Mouse (Mus musculus): Measurements from ENCODE around the gene Nelfcd. TPM values are rescaled to one million over a fixed set of nuclear protein-coding genes. Genes with fewer than 3 reads are reported as not detected.

Gene Nelfcd
- polyA plus RNA-seq, 1 experiment = 47.9 TPM

DNA sequence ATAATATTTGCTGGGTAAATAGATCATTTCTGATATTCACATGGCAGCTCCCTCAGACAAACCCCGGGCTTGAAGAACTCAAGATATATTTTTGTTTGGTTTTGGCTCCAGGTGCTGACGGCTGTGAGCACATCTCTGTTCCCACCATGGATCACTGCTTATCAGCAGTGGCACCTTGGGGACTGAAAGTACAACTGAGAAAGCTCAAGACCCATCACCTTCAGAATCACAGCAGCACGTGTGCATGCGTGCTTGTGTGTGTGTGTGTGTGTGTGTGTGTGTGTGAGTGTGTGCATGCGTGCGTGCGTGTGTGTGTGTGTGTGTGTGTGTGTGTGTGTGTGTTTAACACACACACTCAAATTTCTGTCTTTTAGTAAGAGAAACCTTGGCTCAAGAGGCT lies 28.8 kb downstream of the Nelfcd start:
- TF ChIP-seq TCF3 (IDR thresholded peaks at IDR 0.05; ENCODE audit: insufficient read length, low read depth) = no peak
- TF ChIP-seq SRF (IDR thresholded peaks at IDR 0.05; ENCODE audit: control insufficient read depth, insufficient read length, low read depth) = no peak
- TF ChIP-seq E2F4 (IDR thresholded peaks at IDR 0.05; ENCODE audit: insufficient read depth) = no peak
- TF ChIP-seq USF1 (IDR thresholded peaks at IDR 0.05; ENCODE audit: low read depth) = no peak
- no peak for TF ChIP-seq POLR2A (IDR thresholded peaks at IDR 0.05; ENCODE audit: insufficient read length, low read depth)
- no peak for TF ChIP-seq TCF12 (IDR thresholded peaks at IDR 0.05; ENCODE audit: insufficient read depth, poor library complexity, severe bottlenecking)
- no peak for TF ChIP-seq POLR2AphosphoS2 (IDR thresholded peaks at IDR 0.05; ENCODE audit: insufficient read length, low read depth)
- no peak for TF ChIP-seq REST (IDR thresholded peaks at IDR 0.05; ENCODE audit: insufficient read depth, insufficient read length)
- no peak for TF ChIP-seq CEBPB (IDR thresholded peaks at IDR 0.05; ENCODE audit: insufficient read depth, poor library complexity, severe bottlenecking)
- no peak for TF ChIP-seq MYOD1 (IDR thresholded peaks at IDR 0.05; ENCODE audit: control insufficient read depth in 1 of 3, insufficient read length in 2 of 3, low read depth in 2 of 3)
- TF ChIP-seq MAX (IDR thresholded peaks at IDR 0.05; ENCODE audit: low read depth) = no peak
- TF ChIP-seq MYOG (IDR thresholded peaks at IDR 0.05; ENCODE audit: control insufficient read depth in 1 of 3, insufficient read depth in 1 of 3, insufficient read length in 2 of 3, low read depth in 2 of 3) = no peak
- Histone ChIP-seq H3K36me3 (ENCODE audit: control insufficient read depth, insufficient read depth) (no peaks in the 10 kb centered on the region), H3K27me3 (ENCODE audit: control insufficient read depth, insufficient read depth, insufficient read length) (no peaks in the 10 kb centered on the region), H3K4me2 (ENCODE audit: low read depth) (no peak overlapping the region), H3K79me2 (ENCODE audit: control insufficient read depth, insufficient read depth) (no peaks in the 10 kb centered on the region), H3ac (ENCODE audit: control insufficient read depth, insufficient read length) (no peak overlapping the region), H3K4me3 (no peak overlapping the region)

DNA sequence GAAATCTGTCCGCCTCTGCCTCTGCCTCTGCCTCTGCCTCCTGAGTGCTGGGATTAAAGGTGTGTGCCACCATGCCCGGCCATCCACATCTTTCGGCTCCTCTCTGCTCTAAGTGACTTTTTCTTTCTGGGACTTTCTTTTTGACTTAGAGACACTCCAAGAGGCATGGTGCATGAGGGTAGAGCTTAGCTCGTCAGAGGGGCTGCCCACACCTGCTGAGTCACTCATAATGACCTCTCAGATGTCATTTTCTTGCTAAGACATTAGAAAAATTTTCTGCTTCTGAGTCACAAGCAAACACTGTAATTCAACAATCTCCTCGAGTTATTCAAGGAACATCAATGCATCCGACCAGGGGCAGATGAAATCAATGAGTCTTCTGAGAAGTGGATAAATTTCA lies 29.4 kb downstream of the Nelfcd start:
- H3K4me3 ChIP-seq = no peak overlapping the region
- H3K27me3 ChIP-seq (ENCODE audit: control insufficient read depth, insufficient read depth, insufficient read length) = no peaks in the 10 kb centered on the region
- TF ChIP-seq MYOD1 (IDR thresholded peaks at IDR 0.05; ENCODE audit: control insufficient read depth in 1 of 3, insufficient read length in 2 of 3, low read depth in 2 of 3) = peak in 2 of 3 experiments; percentile 17 to 33
- no peak for TF ChIP-seq POLR2A (IDR thresholded peaks at IDR 0.05; ENCODE audit: insufficient read length, low read depth)
- H3K79me2 ChIP-seq (ENCODE audit: control insufficient read depth, insufficient read depth) = no peaks in the 10 kb centered on the region
- H3K4me2 ChIP-seq (ENCODE audit: low read depth) = no peak overlapping the region
- H3K36me3 ChIP-seq (ENCODE audit: control insufficient read depth, insufficient read depth) = no peaks in the 10 kb centered on the region
- H3ac ChIP-seq (ENCODE audit: control insufficient read depth, insufficient read length) = no peak overlapping the region

DNA sequence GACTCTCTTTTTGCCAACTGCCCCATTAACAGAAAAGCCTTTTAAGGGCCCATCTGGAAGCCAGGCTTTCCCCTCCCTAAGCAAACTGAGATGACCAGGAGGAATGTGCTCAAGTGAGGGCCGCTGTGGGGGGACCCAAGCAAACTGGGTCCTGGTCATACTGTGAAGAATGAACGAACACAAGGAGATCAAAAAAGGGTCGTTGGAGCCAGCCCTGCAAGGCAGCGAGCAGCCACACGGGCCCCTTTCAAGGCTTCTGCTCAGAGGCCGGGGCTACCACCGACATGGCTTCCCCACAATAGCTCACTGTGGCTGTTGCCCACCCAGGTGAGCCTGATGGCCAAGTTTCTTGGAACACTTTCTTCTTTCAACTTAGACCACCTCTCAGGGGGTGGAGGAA lies 30.9 kb downstream of the Nelfcd start:
- Histone ChIP-seq H3K36me3 (ENCODE audit: control insufficient read depth, insufficient read depth) (no peaks in the 10 kb centered on the region), H3ac (ENCODE audit: control insufficient read depth, insufficient read length) (no peak overlapping the region), H3K27me3 (ENCODE audit: control insufficient read depth, insufficient read depth, insufficient read length) (no peaks in the 10 kb centered on the region), H3K4me3 (no peak overlapping the region), H3K4me2 (ENCODE audit: low read depth) (no peak overlapping the region), H3K79me2 (ENCODE audit: control insufficient read depth, insufficient read depth) (no peaks in the 10 kb centered on the region)
- TF ChIP-seq TCF3 (IDR thresholded peaks at IDR 0.05; ENCODE audit: insufficient read length, low read depth) (no peak), USF1 (IDR thresholded peaks at IDR 0.05; ENCODE audit: low read depth) (no peak), MAX (IDR thresholded peaks at IDR 0.05; ENCODE audit: low read depth) (no peak)

DNA sequence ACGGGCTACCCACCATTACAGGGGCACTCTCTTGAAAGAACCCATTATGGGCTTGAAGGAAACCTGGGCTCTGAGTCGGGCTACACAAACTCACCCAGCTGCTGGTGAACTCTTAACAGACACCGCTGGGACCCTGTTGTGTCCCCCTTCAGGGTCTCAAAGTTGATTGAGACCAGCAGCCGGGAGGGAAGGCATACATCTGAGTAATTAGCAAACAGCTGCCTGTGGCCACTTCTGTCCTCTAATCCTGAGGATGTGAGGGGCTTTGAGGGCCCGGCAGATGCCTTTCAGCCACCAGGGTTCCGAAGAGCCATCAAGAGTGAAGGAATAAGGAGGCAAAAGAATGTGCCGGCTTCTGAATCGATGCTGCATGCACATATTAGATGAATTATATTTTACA lies 31.3 kb downstream of the Nelfcd start:
- Histone ChIP-seq H3ac (ENCODE audit: control insufficient read depth, insufficient read length) (no peak overlapping the region), H3K27me3 (ENCODE audit: control insufficient read depth, insufficient read depth, insufficient read length) (no peaks in the 10 kb centered on the region), H3K4me2 (ENCODE audit: low read depth) (no peak overlapping the region), H3K36me3 (ENCODE audit: control insufficient read depth, insufficient read depth) (no peaks in the 10 kb centered on the region), H3K79me2 (ENCODE audit: control insufficient read depth, insufficient read depth) (no peaks in the 10 kb centered on the region), H3K4me3 (no peak overlapping the region)
- TF ChIP-seq MAX (IDR thresholded peaks at IDR 0.05; ENCODE audit: low read depth) = no peak
- TF ChIP-seq CEBPB (IDR thresholded peaks at IDR 0.05; ENCODE audit: insufficient read depth, poor library complexity, severe bottlenecking) = no peak
- no peak for TF ChIP-seq POLR2A (IDR thresholded peaks at IDR 0.05; ENCODE audit: insufficient read length, low read depth)
- TF ChIP-seq POLR2AphosphoS2 (IDR thresholded peaks at IDR 0.05; ENCODE audit: insufficient read length, low read depth) = no peak
- no peak for TF ChIP-seq MYOD1 (IDR thresholded peaks at IDR 0.05; ENCODE audit: control insufficient read depth in 1 of 3, insufficient read length in 2 of 3, low read depth in 2 of 3)
- TF ChIP-seq MYOG (IDR thresholded peaks at IDR 0.05; ENCODE audit: control insufficient read depth in 1 of 3, insufficient read depth in 1 of 3, insufficient read length in 2 of 3, low read depth in 2 of 3) = no peak
- TF ChIP-seq TCF3 (IDR thresholded peaks at IDR 0.05; ENCODE audit: insufficient read length, low read depth) = no peak
- no peak for TF ChIP-seq SRF (IDR thresholded peaks at IDR 0.05; ENCODE audit: control insufficient read depth, insufficient read length, low read depth)
- TF ChIP-seq E2F4 (IDR thresholded peaks at IDR 0.05; ENCODE audit: insufficient read depth) = no peak
- TF ChIP-seq USF1 (IDR thresholded peaks at IDR 0.05; ENCODE audit: low read depth) = no peak
- TF ChIP-seq TCF12 (IDR thresholded peaks at IDR 0.05; ENCODE audit: insufficient read depth, poor library complexity, severe bottlenecking) = no peak
- TF ChIP-seq REST (IDR thresholded peaks at IDR 0.05; ENCODE audit: insufficient read depth, insufficient read length) = no peak

DNA sequence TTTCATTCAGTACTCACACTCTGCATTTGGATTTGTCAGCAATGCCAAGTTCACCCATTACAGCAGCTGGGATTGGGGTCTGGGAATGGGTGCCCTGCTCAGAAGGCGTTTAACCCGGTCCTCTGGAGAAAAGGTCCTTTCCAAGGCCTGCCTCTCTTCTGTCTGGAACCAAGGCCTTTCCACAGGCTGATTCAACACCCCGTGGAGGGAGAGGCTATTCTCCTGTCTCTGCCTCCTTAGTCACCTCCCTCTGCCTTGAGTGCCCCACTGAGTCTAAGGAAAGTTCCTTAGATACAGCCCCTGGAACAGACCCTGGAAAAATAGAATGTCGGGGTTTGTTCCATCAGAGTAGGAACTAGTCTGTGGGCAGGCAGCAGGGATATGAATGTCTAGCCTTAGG lies 32.8 kb downstream of the Nelfcd start:
- H3K4me3 ChIP-seq = no peak overlapping the region
- H3K27me3 ChIP-seq (ENCODE audit: control insufficient read depth, insufficient read depth, insufficient read length) = no peaks in the 10 kb centered on the region
- H3K79me2 ChIP-seq (ENCODE audit: control insufficient read depth, insufficient read depth) = no peaks in the 10 kb centered on the region
- TF ChIP-seq MAX (IDR thresholded peaks at IDR 0.05; ENCODE audit: low read depth) = no peak
- TF ChIP-seq POLR2A (IDR thresholded peaks at IDR 0.05; ENCODE audit: insufficient read length, low read depth) = no peak
- TF ChIP-seq CEBPB (IDR thresholded peaks at IDR 0.05; ENCODE audit: insufficient read depth, poor library complexity, severe bottlenecking) = no peak
- TF ChIP-seq TCF3 (IDR thresholded peaks at IDR 0.05; ENCODE audit: insufficient read length, low read depth) = no peak
- no peak for TF ChIP-seq USF1 (IDR thresholded peaks at IDR 0.05; ENCODE audit: low read depth)
- no peak for TF ChIP-seq TCF12 (IDR thresholded peaks at IDR 0.05; ENCODE audit: insufficient read depth, poor library complexity, severe bottlenecking)
- TF ChIP-seq POLR2AphosphoS2 (IDR thresholded peaks at IDR 0.05; ENCODE audit: insufficient read length, low read depth) = no peak
- TF ChIP-seq SRF (IDR thresholded peaks at IDR 0.05; ENCODE audit: control insufficient read depth, insufficient read length, low read depth) = no peak
- no peak for TF ChIP-seq MYOG (IDR thresholded peaks at IDR 0.05; ENCODE audit: control insufficient read depth in 1 of 3, insufficient read depth in 1 of 3, insufficient read length in 2 of 3, low read depth in 2 of 3)
- no peak for TF ChIP-seq REST (IDR thresholded peaks at IDR 0.05; ENCODE audit: insufficient read depth, insufficient read length)
- no peak for TF ChIP-seq MYOD1 (IDR thresholded peaks at IDR 0.05; ENCODE audit: control insufficient read depth in 1 of 3, insufficient read length in 2 of 3, low read depth in 2 of 3)
- TF ChIP-seq E2F4 (IDR thresholded peaks at IDR 0.05; ENCODE audit: insufficient read depth) = no peak
- H3K4me2 ChIP-seq (ENCODE audit: low read depth) = no peak overlapping the region
- H3K36me3 ChIP-seq (ENCODE audit: control insufficient read depth, insufficient read depth) = no peaks in the 10 kb centered on the region
- no peak overlapping the region for H3ac ChIP-seq (ENCODE audit: control insufficient read depth, insufficient read length)

All from myocyte (in vitro differentiated cells).